15 mouse cellular contexts compared by ENCODE assay signal in genomic region chr5:73885691-73886090, GRCm38 (mm10).
"Had no signal": no experiment of that assay in that cellular context is flagged by ENCODE, and none has a peak within 500 bp of the region (broad histone marks: within the 10 kb centered on the region; RNA-seq: fewer than 3 reads in every experiment).

No protein-coding gene starts in this region.

- H3K4me1 ChIP-seq: midbrain, embryonic 10.5 days; midbrain, embryonic 12.5 days had no signal

- H3K36me3 ChIP-seq: midbrain, embryonic 10.5 days; midbrain, embryonic 12.5 days had no signal

- H3K27me3 ChIP-seq: midbrain, embryonic 12.5 days had no signal

- H3K4me3 ChIP-seq: midbrain, embryonic 10.5 days; midbrain, embryonic 12.5 days; myocyte had no signal

- H3K27ac ChIP-seq: liver, embryonic 14.5 days; midbrain, embryonic 10.5 days; midbrain, embryonic 12.5 days had no signal

- DNase-seq: lung, adult 18-20 months; lung, embryonic 14.5 days; lung, postnatal 10 days; lung, postnatal 4 days; right cerebral cortex, postnatal 25 days; right cerebral cortex, postnatal 4 days; spleen, adult 18-20 months; thymus, adult 18-20 months; thymus, postnatal 25 days; thymus, postnatal 4 days had no signal

- ATAC-seq: midbrain, embryonic 16.5 days had no signal
